Mouse (Mus musculus) embryonic facial prominence, embryonic 10.5 days (tissue): ENCODE data around the gene Cd40lg. TPM values are rescaled to one million over a fixed set of nuclear protein-coding genes. Genes with fewer than 3 reads are reported as not detected.

Experiments used
- DNase-seq: peaks from one replicate; pipeline ENCODE4 v3.0.0-alpha.2; 2017; ENCODE audit warnings: low spot score
- H3K27ac ChIP-seq: fragments of 300-500 bp; sonication (generic); replicated peaks from 2 replicates; pipeline ENCODE4 v1.5.1; 2016; ENCODE audit warnings: mild to moderate bottlenecking
- H3K27me3 ChIP-seq: fragments of 300-500 bp; sonication (generic); replicated peaks from 2 replicates; pipeline ENCODE4 v1.6.1; 2016; ENCODE audit warnings: low read depth, mild to moderate bottlenecking; ENCODE audit not compliant: poor library complexity, severe bottlenecking
- H3K36me3 ChIP-seq: fragments of 300-500 bp; sonication (generic); replicated peaks from 2 replicates; pipeline ENCODE4 v1.6.1; 2016; ENCODE audit warnings: mild to moderate bottlenecking, moderate library complexity
- H3K4me1 ChIP-seq: fragments of 300-500 bp; sonication (generic); 2 replicates; pipeline ENCODE4 v1.6.1; 2016
- H3K4me3 ChIP-seq: fragments of 300-500 bp; sonication (generic); 2 replicates; pipeline ENCODE4 v1.5.1; 2016; ENCODE audit warnings: mild to moderate bottlenecking, moderate library complexity
- H3K9me3 ChIP-seq: fragments of 300-500 bp; sonication (generic); 2 replicates; pipeline ENCODE4 v1.6.1; 2016; ENCODE audit warnings: mild to moderate bottlenecking
- WGBS: fragments of 180-500 bp; shearing (Covaris S2); methylation state at CpG from one replicate; pipeline ENCODE4 v1.1.7; 2016; 5-methylcytosine and 5-hydroxymethylcytosine counted together
- polyA plus RNA-seq: library from polyadenylated mRNA; unstranded; fragments of >200 nt; fragmentation: Nextera tagmentation; extraction: Ambion mirVana; gene quantifications from 2 replicates; pipeline ENCODE4 v1.2.1, GENCODE M21; 2016

Cd40lg gene
- polyA plus RNA-seq = not detected in 2 replicates

GRCm38 (mm10) chrX:57211876-57212275, at the start of gene Cd40lg:
Gene Cd40lg (plus strand): TSS chrX:57212143.
- DNase-seq = no peak
- Histone ChIP-seq H3K27ac (no peak within 1 kb of the TSS), H3K27me3 (no peaks in the 10 kb centered on the region), H3K4me3 (no peak within 1 kb of the TSS), H3K36me3 (no peaks in the 10 kb centered on the region), H3K4me1 (no peaks in the 10 kb centered on the region), H3K9me3 (no peaks in the 10 kb centered on the region)
- WGBS = 91% methylated on average over 9 of the region's 9 CpGs

DNA sequence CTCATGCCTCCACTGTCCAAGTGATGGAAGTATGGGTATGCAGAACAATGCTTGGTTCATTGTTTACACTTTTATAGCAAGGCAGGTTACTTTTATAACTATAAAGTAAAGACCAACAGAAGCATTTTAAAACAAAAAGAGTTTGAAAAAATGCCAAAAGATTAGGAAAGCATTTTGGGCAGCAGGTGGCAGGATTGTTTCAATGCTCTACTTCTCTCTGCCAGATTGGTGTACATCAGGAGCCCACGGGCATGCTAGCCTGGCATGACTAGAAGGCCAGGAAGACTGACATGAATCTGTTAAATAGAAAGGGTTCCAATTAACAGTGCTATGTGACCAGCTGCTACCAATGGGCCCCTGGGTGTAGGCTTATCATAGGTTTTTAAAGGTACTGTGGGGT, 45.4 kb upstream of the Cd40lg start:
- Histone ChIP-seq H3K4me1 (no peaks in the 10 kb centered on the region), H3K27me3 (no peaks in the 10 kb centered on the region), H3K27ac (no peak overlapping the region), H3K9me3 (no peaks in the 10 kb centered on the region), H3K36me3 (no peaks in the 10 kb centered on the region), H3K4me3 (no peak overlapping the region)
- no peak for DNase-seq
- 86% methylated on average over 1 of the region's 1 CpGs for WGBS

GRCm38 (mm10) chrX:57171269-57171668, 40.7 kb upstream of the Cd40lg start:
- no peak overlapping the region for H3K27ac ChIP-seq
- no peaks in the 10 kb centered on the region for H3K4me1 ChIP-seq
- H3K36me3 ChIP-seq = no peaks in the 10 kb centered on the region
- no peaks in the 10 kb centered on the region for H3K9me3 ChIP-seq
- no peaks in the 10 kb centered on the region for H3K27me3 ChIP-seq
- no peak for DNase-seq
- H3K4me3 ChIP-seq = no peak overlapping the region

DNA sequence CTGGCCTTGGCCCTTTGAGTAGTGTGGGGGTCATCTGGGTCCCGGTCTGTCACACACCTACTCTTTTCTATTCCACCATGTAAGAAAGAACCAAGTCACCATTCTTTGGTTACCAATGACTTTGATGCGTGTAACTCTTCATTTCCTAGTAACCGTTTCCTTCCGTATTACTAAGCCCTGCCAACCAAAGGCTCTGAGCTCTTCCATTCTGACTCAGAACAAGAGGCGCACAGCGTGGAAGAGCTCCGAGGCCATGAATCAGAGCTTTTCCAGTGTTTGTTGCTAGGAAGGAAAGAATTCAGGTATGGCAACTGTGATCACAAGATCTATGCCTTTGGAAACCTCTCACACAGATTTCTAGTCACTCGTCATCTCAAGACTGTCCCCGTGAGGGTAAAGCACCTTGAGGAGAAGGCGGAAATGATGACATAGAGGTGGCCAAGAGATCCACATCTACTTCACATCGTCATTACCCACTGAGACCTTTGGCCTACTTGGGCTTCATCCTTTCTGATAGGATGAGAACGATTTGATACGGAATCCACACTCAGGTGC, 34.6 kb upstream of the Cd40lg start:
- Histone ChIP-seq H3K27me3 (no peaks in the 10 kb centered on the region), H3K36me3 (no peaks in the 10 kb centered on the region), H3K9me3 (no peaks in the 10 kb centered on the region), H3K4me3 (no peak overlapping the region), H3K4me1 (no peaks in the 10 kb centered on the region), H3K27ac (no peak overlapping the region)
- WGBS = 95% methylated on average over 13 of the region's 13 CpGs
- no peak for DNase-seq

GRCm38 (mm10) chrX:57182470-57182869, 29.5 kb upstream of the Cd40lg start:
- no peak for DNase-seq
- no peak overlapping the region for H3K4me3 ChIP-seq
- H3K27me3 ChIP-seq = no peaks in the 10 kb centered on the region
- no peak overlapping the region for H3K27ac ChIP-seq
- H3K36me3 ChIP-seq = no peaks in the 10 kb centered on the region
- WGBS = 91% methylated on average over 2 of the region's 2 CpGs
- H3K4me1 ChIP-seq = no peaks in the 10 kb centered on the region
- no peaks in the 10 kb centered on the region for H3K9me3 ChIP-seq

- no peaks in the 10 kb centered on the region for H3K36me3 ChIP-seq
- H3K4me3 ChIP-seq = no peak overlapping the region
- no peaks in the 10 kb centered on the region for H3K4me1 ChIP-seq
- no peaks in the 10 kb centered on the region for H3K27me3 ChIP-seq
- WGBS = 91% methylated on average over 3 of the region's 3 CpGs
- no peak overlapping the region for H3K27ac ChIP-seq
- DNase-seq = no peak
- H3K9me3 ChIP-seq = no peaks in the 10 kb centered on the region
These were observed 28.6 kb upstream of the Cd40lg start for GRCm38 (mm10) chrX:57183359-57183758.

DNA sequence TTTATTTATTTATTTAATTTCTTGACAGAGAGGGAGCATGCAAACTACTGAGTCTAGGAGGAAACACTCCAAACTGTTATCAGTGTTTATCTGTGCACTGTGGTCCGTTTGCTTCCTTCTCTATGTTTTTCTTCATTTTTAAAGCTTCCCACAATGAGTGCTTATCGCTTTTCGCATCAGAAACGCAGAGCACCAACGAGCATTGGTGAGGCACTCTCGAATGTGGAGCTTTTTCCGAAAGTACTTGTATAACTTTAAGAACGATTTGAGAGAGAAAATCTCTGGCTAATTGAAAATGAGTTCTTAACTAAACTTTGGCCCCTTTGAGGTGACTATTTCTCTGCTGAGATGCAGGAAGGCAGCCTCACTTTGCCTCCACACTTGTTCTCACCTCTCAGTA, 24.6 kb upstream of the Cd40lg start:
- no peak for DNase-seq
- H3K4me3 ChIP-seq = no peak overlapping the region
- no peak overlapping the region for H3K27ac ChIP-seq
- H3K36me3 ChIP-seq = no peaks in the 10 kb centered on the region
- no peaks in the 10 kb centered on the region for H3K9me3 ChIP-seq
- H3K4me1 ChIP-seq = no peaks in the 10 kb centered on the region
- WGBS = 87% methylated on average over 8 of the region's 8 CpGs
- no peaks in the 10 kb centered on the region for H3K27me3 ChIP-seq

DNA sequence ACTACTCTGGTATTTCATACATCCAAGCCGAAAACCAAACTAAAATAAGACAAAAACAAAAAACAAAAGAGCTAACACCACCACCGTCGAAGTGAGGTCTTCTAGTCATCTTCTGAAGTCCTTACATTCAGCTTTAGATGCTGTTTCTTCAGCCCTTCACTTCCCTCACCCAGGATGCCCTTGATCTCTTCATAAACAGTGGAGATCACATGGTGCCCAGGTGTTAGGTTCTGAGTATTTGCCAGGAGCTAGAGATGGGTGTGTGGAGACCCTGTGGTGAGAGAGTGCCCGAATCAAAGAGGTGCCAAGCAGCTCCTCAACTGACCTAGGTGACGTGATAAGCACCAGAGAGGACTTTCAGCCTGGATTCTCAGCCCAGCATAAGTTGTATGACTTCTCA, 22.6 kb upstream of the Cd40lg start:
- Histone ChIP-seq H3K9me3 (no peaks in the 10 kb centered on the region), H3K4me1 (no peaks in the 10 kb centered on the region), H3K27me3 (no peaks in the 10 kb centered on the region), H3K27ac (no peak overlapping the region), H3K36me3 (no peaks in the 10 kb centered on the region), H3K4me3 (no peak overlapping the region)
- 81% methylated on average over 5 of the region's 5 CpGs for WGBS
- DNase-seq = no peak

GRCm38 (mm10) chrX:57196319-57196718, 15.6 kb upstream of the Cd40lg start:
- Histone ChIP-seq H3K9me3 (no peaks in the 10 kb centered on the region), H3K27ac (no peak overlapping the region), H3K36me3 (no peaks in the 10 kb centered on the region), H3K4me1 (no peaks in the 10 kb centered on the region), H3K27me3 (no peaks in the 10 kb centered on the region), H3K4me3 (no peak overlapping the region)
- DNase-seq = no peak
- WGBS = 85% methylated on average over 9 of the region's 9 CpGs

DNA sequence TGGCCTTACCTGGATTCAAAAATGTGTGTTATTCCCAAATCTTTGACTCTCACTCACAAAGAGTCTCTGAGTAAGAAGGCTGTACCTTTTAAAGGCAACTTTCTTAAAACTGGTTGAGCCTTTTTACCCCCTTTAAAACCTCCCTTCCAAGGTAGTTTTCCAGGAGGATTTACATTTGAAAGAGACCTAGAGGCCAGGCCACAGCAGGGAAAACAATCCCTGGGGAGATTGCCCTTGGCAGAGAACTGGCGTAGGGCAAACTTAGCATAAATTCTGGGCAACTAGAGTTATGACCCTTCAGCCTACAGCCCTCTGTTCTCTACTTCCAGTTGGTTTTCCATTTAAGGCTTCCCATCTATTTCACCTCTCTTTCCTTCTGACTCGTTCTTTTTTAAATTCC, 13.9 kb upstream of the Cd40lg start:
- no peak overlapping the region for H3K4me3 ChIP-seq
- H3K27me3 ChIP-seq = no peaks in the 10 kb centered on the region
- no peak for DNase-seq
- 54% methylated on average over 2 of the region's 2 CpGs for WGBS
- H3K9me3 ChIP-seq = no peaks in the 10 kb centered on the region
- no peaks in the 10 kb centered on the region for H3K36me3 ChIP-seq
- no peaks in the 10 kb centered on the region for H3K4me1 ChIP-seq
- no peak overlapping the region for H3K27ac ChIP-seq

GRCm38 (mm10) chrX:57200397-57200796, 11.5 kb upstream of the Cd40lg start:
- no peaks in the 10 kb centered on the region for H3K9me3 ChIP-seq
- no peaks in the 10 kb centered on the region for H3K36me3 ChIP-seq
- H3K27me3 ChIP-seq = no peaks in the 10 kb centered on the region
- 80% methylated on average over 2 of the region's 2 CpGs for WGBS
- no peak overlapping the region for H3K27ac ChIP-seq
- no peaks in the 10 kb centered on the region for H3K4me1 ChIP-seq
- H3K4me3 ChIP-seq = no peak overlapping the region
- DNase-seq = no peak

DNA sequence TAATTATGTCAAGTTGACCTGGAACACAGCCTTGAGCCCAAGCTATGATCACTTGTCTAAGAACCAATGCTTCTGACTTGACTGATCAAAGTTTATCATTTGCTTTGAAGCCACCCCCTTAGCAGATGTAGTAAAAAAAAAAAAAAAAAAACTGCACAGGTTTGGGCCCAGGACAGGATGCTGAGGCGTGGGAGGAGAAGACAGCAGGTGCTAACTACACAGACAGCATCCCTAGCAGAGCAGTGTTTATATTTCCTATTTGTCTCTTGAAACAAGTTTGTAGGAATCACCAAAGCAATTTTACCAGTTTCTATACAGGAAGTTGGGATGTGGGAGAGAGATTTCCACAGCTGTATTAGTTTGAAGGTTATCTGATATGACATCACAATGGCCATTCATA, 1.4 kb upstream of the Cd40lg start:
- no peak for DNase-seq
- Histone ChIP-seq H3K4me3 (no peak overlapping the region), H3K4me1 (no peaks in the 10 kb centered on the region), H3K9me3 (no peaks in the 10 kb centered on the region), H3K36me3 (no peaks in the 10 kb centered on the region), H3K27ac (no peak overlapping the region), H3K27me3 (no peaks in the 10 kb centered on the region)
- WGBS = 77% methylated on average over 1 of the region's 1 CpGs

GRCm38 (mm10) chrX:57212862-57213261, 919 bp downstream of the Cd40lg start:
- H3K27ac ChIP-seq = no peak overlapping the region
- no peaks in the 10 kb centered on the region for H3K9me3 ChIP-seq
- H3K4me1 ChIP-seq = no peaks in the 10 kb centered on the region
- no peaks in the 10 kb centered on the region for H3K27me3 ChIP-seq
- 83% methylated on average over 3 of the region's 3 CpGs for WGBS
- H3K36me3 ChIP-seq = no peaks in the 10 kb centered on the region
- H3K4me3 ChIP-seq = no peak overlapping the region
- DNase-seq = no peak

DNA sequence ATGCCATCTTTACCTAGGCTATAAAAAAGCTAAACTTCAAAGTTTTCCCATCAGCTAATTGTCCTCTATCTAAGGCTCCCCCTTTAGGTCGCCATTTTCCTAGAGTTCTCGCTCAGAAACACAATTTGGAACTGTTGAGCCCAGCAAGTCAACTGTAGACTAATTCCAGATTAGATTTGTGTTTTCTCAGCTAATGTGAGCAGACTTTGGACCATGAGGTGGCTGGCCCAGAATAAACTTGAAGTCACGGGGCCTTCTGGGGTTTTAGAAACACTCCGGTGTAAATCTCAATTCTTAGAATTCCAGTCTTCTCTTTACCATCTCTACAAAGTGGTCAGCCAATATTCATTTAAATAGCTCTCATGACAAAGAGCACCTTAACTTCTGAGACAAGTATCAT, 3.6 kb downstream of the Cd40lg start:
- Histone ChIP-seq H3K9me3 (no peaks in the 10 kb centered on the region), H3K4me3 (no peak overlapping the region), H3K4me1 (no peaks in the 10 kb centered on the region), H3K27ac (no peak overlapping the region), H3K36me3 (no peaks in the 10 kb centered on the region), H3K27me3 (no peaks in the 10 kb centered on the region)
- no peak for DNase-seq
- 94% methylated on average over 4 of the region's 4 CpGs for WGBS
